Mouse (Mus musculus) T-helper 2 cell (primary cell): ENCODE measurements at regions not wholly inside any gene's neighbourhood (a gene's known extent, or its start where the extent isn't known, plus 50 kb on each side); places are given as distances from the start of the nearest gene placed in this dataset.

Source experiments
- in situ Hi-C: fragments of 300-600 bp; cut with MboI, MseI; formaldehyde crosslinking; loops from one replicate; pipeline ENCODE4 v1.15.1; 2025; ENCODE audit warnings: high pct_unique_total_duplicates

- in situ Hi-C loops, result no loop called here
Measured at GRCm38 (mm10) chr3:101749841-101750240, 98.9 kb downstream of the Mab21l3 start.

GRCm38 (mm10) chr3:101749031-101749632 lies 99.6 kb downstream of the Mab21l3 start:
- in situ Hi-C loops, result no loop called here

DNA sequence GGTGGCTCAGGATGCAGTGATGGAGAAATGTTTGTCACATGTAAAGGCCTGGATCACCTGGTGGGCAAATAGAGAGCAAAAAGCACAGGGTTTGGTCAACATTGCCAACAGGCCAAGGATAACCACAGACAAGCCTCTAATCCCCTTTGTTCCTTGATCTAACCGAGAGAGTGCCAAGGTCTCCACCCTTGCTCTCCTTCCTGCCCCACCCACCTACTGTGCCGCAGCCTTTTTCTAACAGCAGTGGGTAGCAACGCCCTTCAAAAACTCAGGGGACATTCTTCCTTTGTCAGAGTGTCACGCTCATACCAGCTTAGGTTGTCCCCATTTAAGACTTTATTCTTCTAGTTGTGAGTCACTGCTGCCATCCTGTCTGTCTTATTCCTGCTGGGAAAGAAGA lies 100.6 kb downstream of the Mab21l3 start:
- in situ Hi-C loops, result no loop called here

DNA sequence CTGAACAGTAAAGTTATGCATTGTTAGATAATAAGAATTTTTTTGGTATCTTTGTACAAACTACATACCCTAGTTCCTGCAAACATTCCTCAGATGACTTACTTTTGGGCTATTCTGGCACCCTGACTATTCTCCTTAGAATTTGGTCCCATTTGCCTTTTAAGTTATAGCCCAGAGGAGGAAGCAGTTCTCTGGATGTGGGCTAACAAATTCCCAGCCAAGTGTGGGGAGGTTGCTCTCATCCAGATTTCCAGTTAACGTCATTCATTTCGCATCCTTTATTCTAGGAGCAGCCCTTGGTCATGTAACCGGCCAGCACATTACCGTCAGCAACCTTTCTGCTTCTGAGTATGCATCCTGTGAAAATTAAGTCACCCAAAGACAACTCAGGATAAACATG lies 107.9 kb downstream of the Mab21l3 start:
- in situ Hi-C loops, result no loop called here

DNA sequence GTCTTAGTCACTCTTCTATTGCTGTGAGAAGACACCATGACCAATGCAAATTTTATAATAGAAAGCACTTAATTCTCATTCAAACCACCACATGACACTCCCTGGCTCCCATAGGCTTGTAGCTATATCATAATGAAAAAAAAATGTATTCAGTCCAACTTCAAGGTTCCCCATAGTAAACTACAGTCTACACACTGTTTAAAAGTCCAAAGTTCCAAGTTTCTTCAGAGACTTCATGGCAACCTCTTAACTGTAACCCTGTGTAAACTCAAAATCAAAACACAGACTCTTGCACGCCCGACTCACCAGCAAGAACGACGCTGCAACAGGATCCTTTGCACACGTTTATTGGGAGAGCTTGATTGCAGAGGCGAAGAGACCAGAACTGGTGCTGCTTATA lies 111.6 kb downstream of the Mab21l3 start:
- in situ Hi-C loops, result no loop called here

DNA sequence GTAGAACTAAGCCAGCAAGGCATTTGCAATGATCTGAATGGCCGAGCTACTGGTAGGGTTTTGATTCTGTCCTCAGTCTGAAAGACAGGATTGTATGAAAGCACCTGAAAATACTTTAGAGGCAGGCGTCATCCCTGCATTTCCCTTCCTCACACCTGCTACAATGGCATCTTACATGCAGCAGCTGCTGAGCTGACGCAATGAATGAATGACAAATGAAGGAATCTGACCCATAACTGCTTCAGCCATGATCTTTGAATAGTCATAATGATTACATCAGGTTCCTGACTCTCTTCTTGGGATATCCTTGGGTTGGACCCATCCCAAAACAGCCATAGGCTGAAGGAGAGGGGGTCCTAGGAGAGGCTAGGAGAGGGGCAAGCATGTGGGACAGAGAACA lies 119.7 kb downstream of the Mab21l3 start:
- in situ Hi-C loops, result no loop called here

GRCm38 (mm10) chr3:101722926-101723325 lies 118.4 kb upstream of the Atp1a1 start:
- in situ Hi-C loops, result no loop called here

DNA sequence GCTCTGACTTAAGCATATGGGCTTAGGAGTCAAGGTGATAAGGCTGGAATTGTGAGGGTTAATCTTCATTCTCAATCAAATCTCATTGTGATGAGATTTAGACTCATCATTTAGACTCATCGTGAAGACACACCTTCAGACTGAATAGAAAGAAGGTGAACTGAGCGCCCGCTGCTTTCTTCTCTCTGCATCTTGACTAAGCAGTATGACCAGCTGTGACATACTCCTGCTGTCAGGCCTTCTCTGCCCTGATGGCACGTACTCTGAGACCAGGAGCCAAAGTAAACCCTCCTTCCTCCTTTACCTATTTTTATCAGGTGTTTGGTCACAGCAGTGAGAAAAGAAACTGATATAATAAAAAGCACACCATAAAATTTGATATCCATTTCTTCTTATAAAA lies 117.5 kb upstream of the Atp1a1 start:
- in situ Hi-C loops, result no loop called here

- in situ Hi-C loops, result loop anchor here (10.0 kb wide), 1 partner anchor 1649 kb away; no protein-coding TSS in a partner anchor
Measured at GRCm38 (mm10) chr3:101715416-101715815, 110.9 kb upstream of the Atp1a1 start.

- in situ Hi-C loops, result loop anchor here (10.0 kb wide), 1 partner anchor 1650 kb away; no protein-coding TSS in a partner anchor
Measured at GRCm38 (mm10) chr3:101714810-101715209, 110.3 kb upstream of the Atp1a1 start.

DNA sequence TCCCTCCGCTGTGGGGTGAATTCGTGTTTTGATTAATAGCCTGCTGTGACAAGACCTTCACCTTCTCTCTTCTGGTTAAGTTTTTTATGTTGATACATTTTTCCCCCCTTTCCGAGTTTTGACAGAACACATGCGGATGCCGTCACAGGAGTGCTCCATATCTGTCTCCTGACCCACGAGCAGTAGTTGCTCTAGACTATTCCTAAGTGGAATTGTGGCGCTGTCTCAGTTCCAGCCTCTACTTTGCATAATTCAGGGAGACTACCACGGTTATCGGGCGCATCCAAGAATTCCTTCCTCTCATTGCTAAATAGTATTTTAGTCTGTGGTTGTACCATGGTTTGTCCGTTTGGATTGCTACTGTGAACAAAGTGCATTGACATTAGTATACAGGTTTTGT lies 109.2 kb upstream of the Atp1a1 start:
- in situ Hi-C loops, result loop anchor here (10.0 kb wide), 1 partner anchor 1651 kb away; no protein-coding TSS in a partner anchor

DNA sequence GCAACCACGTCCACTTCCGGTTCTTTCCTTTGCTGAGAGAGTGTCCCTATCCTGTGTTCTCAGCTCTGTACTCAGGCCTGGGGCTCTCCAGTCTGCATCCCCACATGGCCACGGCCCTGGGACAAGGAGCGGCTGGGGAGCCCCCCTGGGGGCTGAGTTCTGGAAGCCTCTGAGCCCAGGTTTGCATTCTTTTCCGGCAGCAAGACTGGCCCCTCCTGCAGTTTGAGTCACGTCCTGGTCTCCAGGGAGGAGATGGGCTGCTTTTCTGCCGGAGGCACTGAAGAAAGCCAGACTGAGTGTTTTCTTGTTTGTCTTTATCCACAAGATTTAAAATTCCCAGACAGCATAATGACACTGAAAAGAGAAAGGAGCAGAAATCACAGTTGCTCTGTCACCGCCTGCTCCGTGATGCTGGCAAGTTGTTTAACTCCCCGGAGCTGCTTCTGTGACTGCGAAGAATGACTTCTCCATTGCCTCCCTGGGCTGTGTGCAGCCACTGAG lies 108.7 kb upstream of the Atp1a1 start:
- in situ Hi-C loops, result loop anchor here (10.0 kb wide), 1 partner anchor 1652 kb away; no protein-coding TSS in a partner anchor

DNA sequence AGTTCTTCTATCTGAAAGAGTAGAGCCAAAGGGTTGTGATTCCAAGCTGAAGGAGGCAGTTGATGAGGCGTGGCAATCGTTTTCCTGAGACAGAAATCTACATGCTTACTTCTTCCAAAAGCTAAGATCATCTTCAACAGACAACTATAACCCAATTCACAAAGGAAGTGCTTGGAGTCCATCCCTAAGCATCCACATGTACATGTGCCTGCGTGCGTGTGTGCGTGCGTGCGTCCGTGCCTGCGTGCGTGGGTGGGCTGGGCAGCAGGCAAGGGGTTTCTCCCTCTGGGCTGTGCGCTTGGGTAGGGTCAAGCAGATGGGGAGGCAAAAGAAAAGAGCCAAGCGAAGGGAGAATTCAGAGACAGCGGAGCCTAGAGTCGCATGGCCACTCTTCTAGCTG lies 108.2 kb upstream of the Atp1a1 start:
- in situ Hi-C loops, result loop anchor here (10.0 kb wide), 1 partner anchor 1652 kb away; no protein-coding TSS in a partner anchor

DNA sequence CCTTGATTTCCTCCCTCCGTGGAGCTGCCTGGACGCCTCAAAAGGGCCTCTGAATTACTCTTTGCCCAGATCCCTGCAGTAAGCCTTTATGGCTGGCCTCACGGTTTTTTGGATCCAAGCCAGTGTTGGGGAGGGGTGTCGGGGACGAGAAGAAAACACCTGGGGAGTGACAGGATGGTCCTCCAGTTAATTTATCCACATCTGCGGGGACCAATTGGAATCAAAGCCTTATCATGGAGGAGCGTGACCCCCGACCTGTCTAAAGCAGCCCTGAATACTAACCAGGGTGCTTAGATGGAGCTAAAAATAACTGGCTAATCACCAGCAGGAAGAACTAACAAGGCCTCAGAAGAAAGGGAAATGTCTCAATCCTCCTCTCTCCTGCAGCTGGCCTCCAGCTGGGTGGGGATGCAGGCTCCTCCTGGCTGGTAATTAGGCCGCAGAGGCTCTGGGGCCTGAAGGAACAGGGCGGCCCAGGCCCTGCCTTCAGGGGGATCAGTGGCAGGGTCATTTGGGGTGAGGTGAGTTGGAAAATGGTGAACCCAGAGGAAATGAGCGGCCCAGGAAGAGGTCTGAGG lies 107.2 kb upstream of the Atp1a1 start:
- in situ Hi-C loops, result loop anchor here (10.0 kb wide), 1 partner anchor 1653 kb away; no protein-coding TSS in a partner anchor

DNA sequence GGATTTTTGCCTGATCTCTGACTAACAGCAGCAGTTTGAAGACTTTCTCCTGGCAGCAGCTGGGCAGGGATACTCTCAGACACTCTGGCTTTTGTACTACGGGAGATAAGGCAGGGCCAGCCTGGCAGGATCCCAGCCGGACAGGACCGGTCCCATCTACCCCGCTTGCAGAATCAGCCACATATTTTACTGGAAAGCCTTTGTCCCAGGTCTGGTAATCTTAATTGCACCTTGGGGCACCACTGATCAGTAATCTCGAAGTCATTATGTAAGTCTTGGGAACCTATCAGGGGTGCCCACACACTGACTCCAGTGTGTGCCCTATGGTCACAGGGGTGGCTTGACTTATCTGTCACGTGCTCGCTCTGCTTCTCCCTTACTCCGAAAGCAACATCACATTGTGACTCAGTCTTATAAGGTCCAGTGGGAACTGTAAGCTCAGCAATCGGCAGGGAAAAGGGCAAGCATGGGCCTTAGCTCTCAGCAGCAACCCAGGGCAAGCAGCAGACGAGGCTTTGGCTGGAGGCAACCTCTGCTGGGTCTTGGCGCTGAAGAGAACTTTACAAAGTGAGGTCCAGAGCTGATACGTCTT lies 105.0 kb upstream of the Atp1a1 start:
- in situ Hi-C loops, result no loop called here

- in situ Hi-C loops, result no loop called here
Measured at GRCm38 (mm10) chr3:101708821-101709220, 104.3 kb upstream of the Atp1a1 start.

- in situ Hi-C loops, result loop anchor here (5.0 kb wide), 1 partner anchor 83 kb away; no protein-coding TSS in a partner anchor
Measured at GRCm38 (mm10) chr3:101704919-101705318, 100.4 kb upstream of the Atp1a1 start.

DNA sequence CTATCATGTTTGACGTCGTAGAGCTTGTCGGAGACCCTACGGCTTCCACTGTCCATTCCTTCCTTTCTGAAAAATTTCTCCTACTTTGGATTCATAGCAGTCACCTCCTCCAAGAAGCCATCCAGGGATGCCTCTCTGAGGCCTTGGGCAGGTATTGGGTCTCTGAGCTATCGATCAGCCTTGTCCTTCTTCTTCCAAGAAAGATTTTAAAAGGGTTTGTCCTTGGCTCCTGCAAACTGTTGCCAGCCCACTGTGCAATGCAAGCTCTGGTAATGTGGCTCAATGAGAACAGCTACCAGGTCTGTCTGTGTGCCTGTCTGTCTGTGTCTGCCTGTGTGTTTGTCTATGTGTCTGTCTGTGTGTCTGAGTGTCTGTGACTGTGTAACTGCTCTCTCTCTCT lies 99.8 kb upstream of the Atp1a1 start:
- in situ Hi-C loops, result loop anchor here (5.0 kb wide), 1 partner anchor 82 kb away; no protein-coding TSS in a partner anchor

DNA sequence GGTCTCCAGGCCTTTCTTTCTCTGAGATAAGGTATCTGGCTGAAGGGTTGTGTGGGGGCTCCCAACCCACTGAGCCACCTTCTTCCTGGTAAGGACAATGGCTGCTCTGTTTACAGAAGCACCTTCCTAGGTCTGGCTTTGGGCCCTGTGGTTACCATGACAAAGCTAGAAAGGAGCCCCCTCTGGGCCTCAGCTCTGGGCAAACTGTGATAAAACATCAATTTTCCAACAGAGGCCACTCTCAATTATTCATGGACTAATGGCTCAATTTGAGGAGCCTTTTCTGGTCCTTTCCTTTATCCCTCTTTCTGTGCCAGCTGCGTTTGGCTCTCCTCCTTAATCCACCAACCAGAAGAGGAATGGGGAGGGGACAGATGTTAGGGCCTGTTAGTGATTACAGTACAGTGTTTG lies 97.3 kb upstream of the Atp1a1 start:
- in situ Hi-C loops, result loop anchor here (5.0 kb wide), 1 partner anchor 79 kb away; no protein-coding TSS in a partner anchor

DNA sequence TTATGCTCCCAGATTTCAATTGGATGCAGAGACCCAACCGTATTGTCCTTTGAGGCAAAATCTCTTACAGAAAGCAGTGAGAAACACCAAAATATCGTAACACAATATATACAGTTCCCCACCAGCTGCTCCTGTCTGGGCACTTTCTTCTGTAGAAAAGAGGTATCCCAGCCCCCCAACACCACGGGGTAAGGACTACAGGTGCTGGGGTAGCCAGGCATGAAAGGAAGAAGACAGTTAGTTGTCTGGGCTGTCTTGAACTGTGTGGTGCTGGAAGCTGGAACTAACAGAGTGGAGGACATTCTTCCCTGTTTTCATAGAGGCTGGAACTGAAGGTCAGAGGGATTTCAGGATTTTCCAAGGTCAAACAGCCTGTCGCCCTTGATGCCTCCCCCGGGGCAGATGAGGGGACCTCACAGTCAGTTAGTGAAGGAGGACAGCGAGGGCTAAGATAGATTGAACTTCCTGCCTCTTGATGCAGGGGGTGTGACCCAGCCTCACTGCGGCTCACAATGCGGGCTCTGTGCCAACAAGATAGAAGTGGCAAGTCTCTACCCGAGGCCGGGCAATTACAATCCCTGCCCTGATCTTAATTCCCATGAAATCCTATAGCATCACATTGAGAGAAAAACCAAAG lies 96.6 kb upstream of the Atp1a1 start:
- in situ Hi-C loops, result loop anchor here (5.0 kb wide), 1 partner anchor 79 kb away; no protein-coding TSS in a partner anchor

- in situ Hi-C loops, result loop anchor here (5.0 kb wide), 1 partner anchor 78 kb away; no protein-coding TSS in a partner anchor
Measured at GRCm38 (mm10) chr3:101699929-101700681, 95.6 kb upstream of the Atp1a1 start.
